Mouse (Mus musculus): ENCODE data around the gene Mri1.

Gene Mri1

GRCm38 (mm10) chr8:84236410-84236997 lies 20.6 kb downstream of the Mri1 start:
- DNase-seq, result no peak

- no peak for DNase-seq
Observed at GRCm38 (mm10) chr8:84235746-84236409, 21.2 kb downstream of the Mri1 start.

- no peak for DNase-seq
Observed at GRCm38 (mm10) chr8:84233055-84233454, 24.1 kb downstream of the Mri1 start.

- DNase-seq, result no peak
Observed at GRCm38 (mm10) chr8:84230735-84231134, 26.4 kb downstream of the Mri1 start.

- no peak for DNase-seq
Observed at GRCm38 (mm10) chr8:84223322-84224029, 33.6 kb downstream of the Mri1 start.

- no peak for DNase-seq
Observed at GRCm38 (mm10) chr8:84222566-84223165, 34.5 kb downstream of the Mri1 start.

GRCm38 (mm10) chr8:84220105-84220504 lies 37.0 kb downstream of the Mri1 start:
- no peak for DNase-seq

- DNase-seq, result no peak
Observed at GRCm38 (mm10) chr8:84218143-84218542, 39.0 kb downstream of the Mri1 start.

GRCm38 (mm10) chr8:84217206-84217605 lies 39.9 kb downstream of the Mri1 start:
- no peak for DNase-seq

GRCm38 (mm10) chr8:84213277-84213676 lies 43.8 kb downstream of the Mri1 start:
- DNase-seq, result no peak

- no peak for DNase-seq
Observed at GRCm38 (mm10) chr8:84211881-84212563, 45.1 kb downstream of the Mri1 start.

GRCm38 (mm10) chr8:84211202-84211601 lies 45.9 kb downstream of the Mri1 start:
- DNase-seq, result no peak

GRCm38 (mm10) chr8:84210167-84210791 lies 46.8 kb downstream of the Mri1 start:
- peak; percentile 91 for DNase-seq

- peak; percentile 68 for DNase-seq
Observed at GRCm38 (mm10) chr8:84208381-84209380, 48.4 kb downstream of the Mri1 start.

GRCm38 (mm10) chr8:84207811-84208210 lies 49.3 kb downstream of the Mri1 start:
- DNase-seq, result peak; percentile 77

GRCm38 (mm10) chr8:84206666-84207065 lies 50.5 kb downstream of the Mri1 start:
- no peak for DNase-seq

- DNase-seq, result no peak
Observed at GRCm38 (mm10) chr8:84205073-84205472, 52.1 kb downstream of the Mri1 start.

GRCm38 (mm10) chr8:84203975-84204772 lies 53.0 kb downstream of the Mri1 start:
- DNase-seq, result peak; percentile 42

GRCm38 (mm10) chr8:84202938-84203917 lies 53.9 kb downstream of the Mri1 start:
- DNase-seq, result peak; percentile 88

Data from thymus, postnatal 14 days (tissue).